In the genomic region with DNA sequence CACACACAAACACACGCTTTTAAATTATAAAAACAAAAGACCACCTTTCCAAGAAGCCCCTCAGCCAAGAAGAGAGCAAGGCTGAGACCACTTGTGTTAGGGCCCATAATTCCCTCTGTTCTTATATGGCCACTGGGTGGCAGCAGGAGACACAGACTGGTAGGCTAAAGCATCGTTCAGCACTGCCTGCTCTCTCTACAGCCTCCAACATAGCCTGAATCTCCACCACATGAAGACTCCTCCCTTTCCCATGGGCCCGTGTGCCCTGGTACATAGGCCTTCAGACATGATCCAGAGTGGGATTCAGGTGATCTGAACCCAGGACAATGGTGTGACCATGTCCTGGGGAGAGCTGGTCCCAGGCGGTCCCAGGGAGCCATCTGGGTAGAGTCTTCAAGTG, we compare ENCODE assay signal across 9 mouse cellular contexts. TPM values are rescaled to one million over a fixed set of nuclear protein-coding genes. Genes with fewer than 3 reads are reported as not detected.
DNase-seq lines count a peak whose midpoint lies in the region; ATAC-seq and TF ChIP-seq lines count a peak whose summit lies in the region.
"Had no signal": no experiment of that assay in that cellular context is flagged by ENCODE, and none has a peak within 500 bp of the region (broad histone marks: within the 10 kb centered on the region; RNA-seq: fewer than 3 reads in every experiment).

No protein-coding gene starts in this region.

- no peaks in the 10 kb centered on the region for H3K9me3 ChIP-seq in intestine, postnatal 0 days (ENCODE audit: control insufficient read depth)
- no peaks in the 10 kb centered on the region for H3K9me3 ChIP-seq in midbrain, embryonic 10.5 days (replicated peaks)
- H3K9me3 ChIP-seq in stomach, embryonic 16.5 days (replicated peaks; ENCODE audit: control insufficient read depth, low read length) = no peaks in the 10 kb centered on the region

- TF ChIP-seq POLR2A in spleen, adult 2 months (IDR thresholded peaks at IDR 0.05; ENCODE audit: low read depth, low read length) = no peak

- 31% methylated on average over 4 of the region's 4 CpGs for WGBS in spleen, adult 2 months
- WGBS in intestine, postnatal 0 days = 36% methylated on average over 4 of the region's 4 CpGs
- 29% methylated on average over 4 of the region's 4 CpGs for WGBS in midbrain, embryonic 10.5 days
- 29% methylated on average over 4 of the region's 4 CpGs for WGBS in stomach, embryonic 16.5 days

- peak; percentile 55; the same call in 1 of the 2 replicates for TF ChIP-seq CTCF in spleen, adult 2 months (IDR thresholded peaks at IDR 0.05; ENCODE audit: extremely low read depth, insufficient read depth, insufficient read length, insufficient replicate concordance)
- TF ChIP-seq CTCF in intestine, postnatal 0 days (IDR thresholded peaks at IDR 0.05; ENCODE audit: low read depth) = peak; percentile 91

- no peaks in the 10 kb centered on the region for H3K27me3 ChIP-seq in spleen, adult 2 months (ENCODE audit: control insufficient read depth, insufficient read depth, low read length)
- H3K27me3 ChIP-seq in intestine, postnatal 0 days (replicated peaks; ENCODE audit: control insufficient read depth, insufficient read depth, low read length) = no peaks in the 10 kb centered on the region
- no peaks in the 10 kb centered on the region for H3K27me3 ChIP-seq in midbrain, embryonic 10.5 days (ENCODE audit: low read depth, poor library complexity, severe bottlenecking)
- no peaks in the 10 kb centered on the region for H3K27me3 ChIP-seq in stomach, embryonic 16.5 days (ENCODE audit: control insufficient read depth, insufficient read depth, low read length)

- peak in 1 of 2 experiments; percentile 38 for DNase-seq in spleen, adult 2 months (ENCODE audit: low read depth in 1 of 2, low spot score in 2 of 2)
- DNase-seq in spleen, postnatal 14 days (ENCODE audit: low spot score in 2 of 2) = no peak
- DNase-seq in cerebellum, adult 8-10 months = peak; percentile 38
- DNase-seq in frontal cortex, postnatal 25 days (ENCODE audit: low spot score in 2 of 2) = peak; percentile 43 to 50
- DNase-seq in left cerebral cortex, postnatal 4 days = peak; percentile 74
- peak; percentile 62 for DNase-seq in midbrain, embryonic 10.5 days (ENCODE audit: low spot score)

- H3K4me2 ChIP-seq in intestine, postnatal 0 days (replicated peaks; ENCODE audit: low read depth) = no peak overlapping the region
- H3K4me2 ChIP-seq in stomach, embryonic 16.5 days (ENCODE audit: low read depth, low read length) = no peak overlapping the region

- H3K27ac ChIP-seq in spleen, adult 2 months (ENCODE audit: insufficient read depth, low read length) = no peak overlapping the region
- no peak overlapping the region for H3K27ac ChIP-seq in intestine, postnatal 0 days (ENCODE audit: low read depth, low read length)
- H3K27ac ChIP-seq in midbrain, embryonic 10.5 days (replicated peaks) = no peak overlapping the region
- no peak overlapping the region for H3K27ac ChIP-seq in stomach, embryonic 16.5 days (ENCODE audit: low read length)

- no peak overlapping the region for H3K4me3 ChIP-seq in spleen, adult 2 months (ENCODE audit: extremely low read depth, insufficient read depth, insufficient read length)
- H3K4me3 ChIP-seq in intestine, postnatal 0 days (ENCODE audit: low read depth, low read length) = no peak overlapping the region
- no peak overlapping the region for H3K4me3 ChIP-seq in midbrain, embryonic 10.5 days
- H3K4me3 ChIP-seq in stomach, embryonic 16.5 days (replicated peaks; ENCODE audit: low read length) = no peak overlapping the region
- H3K4me3 ChIP-seq: myocyte had no signal

- no peaks in the 10 kb centered on the region for H3K4me1 ChIP-seq in spleen, adult 2 months (ENCODE audit: control insufficient read depth, insufficient read depth, insufficient read length)
- H3K4me1 ChIP-seq in intestine, postnatal 0 days (replicated peaks; ENCODE audit: control insufficient read depth, insufficient read depth, low read length) = no peaks in the 10 kb centered on the region
- H3K4me1 ChIP-seq in midbrain, embryonic 10.5 days = peaks cover 8% of the 10 kb centered on the region
- H3K4me1 ChIP-seq in stomach, embryonic 16.5 days (ENCODE audit: control insufficient read depth, insufficient read depth, low read length) = no peaks in the 10 kb centered on the region

- intact Hi-C loops in left cerebral cortex, postnatal 4 days (cut with DNase I) = loop anchor here (2.0 to 10.0 kb wide), 2 partner anchors 64 to 238 kb away; partner anchors contain the start of gene Lrrc2

- H3K9ac ChIP-seq in intestine, postnatal 0 days (ENCODE audit: low read depth, low read length) = no peak overlapping the region
- H3K9ac ChIP-seq in stomach, embryonic 16.5 days (ENCODE audit: low read length) = no peak overlapping the region

- H3K36me3 ChIP-seq in spleen, adult 2 months (ENCODE audit: control insufficient read depth, insufficient read depth, low read length) = peaks cover 5% of the 10 kb centered on the region
- peaks cover 4% of the 10 kb centered on the region for H3K36me3 ChIP-seq in intestine, postnatal 0 days (ENCODE audit: control insufficient read depth, insufficient read depth)
- H3K36me3 ChIP-seq in midbrain, embryonic 10.5 days = peaks cover 41% of the 10 kb centered on the region
- 0 out of 2 replicates have a peak, but pooled peaks cover 4% of the 10 kb centered on the region for H3K36me3 ChIP-seq in stomach, embryonic 16.5 days (ENCODE audit: control insufficient read depth, insufficient read depth, low read length)

- no peak for ATAC-seq in intestine, postnatal 0 days
- peak; percentile 64; the same call in 1 of the 2 replicates for ATAC-seq in stomach, embryonic 16.5 days (ENCODE audit: insufficient read depth, low FRiP score)

RNA-seq across cellular contexts. Expression of gene Myl3, which starts 24.9 kb away (rescaled TPM):
- polyA plus RNA-seq in spleen, adult 2 months (2012; rRNA removed) = 0.94 TPM in 1 of 2 replicates, not detected in the other
- 0.16 TPM in 1 of 2 replicates, not detected in the other for polyA plus RNA-seq in intestine, postnatal 0 days (2015; fragmentation: Nextera tagmentation; extraction: Ambion mirVana)
- total RNA-seq in left cerebral cortex, postnatal 4 days (2021) = 1 to 10 TPM in 1 of 2 experiments, under 1 TPM in 1; 0.87 to 1.1 TPM
- 0.36 and 0.51 TPM in 2 replicates for polyA plus RNA-seq in midbrain, embryonic 10.5 days (2016; fragmentation: Nextera tagmentation; extraction: Ambion mirVana)
- polyA plus RNA-seq in stomach, embryonic 16.5 days (2015; fragmentation: Nextera tagmentation; extraction: Ambion mirVana) = 0.59 and 12.9 TPM in 2 replicates

RNA-seq across cellular contexts. Expression of gene Pth1r, which starts 30.2 kb away (rescaled TPM):
- polyA plus RNA-seq in spleen, adult 2 months (2012; rRNA removed) = 11.0 and 14.0 TPM in 2 replicates
- 8.9 and 9.1 TPM in 2 replicates for polyA plus RNA-seq in intestine, postnatal 0 days (2015; fragmentation: Nextera tagmentation; extraction: Ambion mirVana)
- total RNA-seq in left cerebral cortex, postnatal 4 days (2021) = 10 to 100 TPM; 11.2 to 11.6 TPM
- 30.9 and 33.9 TPM in 2 replicates for polyA plus RNA-seq in midbrain, embryonic 10.5 days (2016; fragmentation: Nextera tagmentation; extraction: Ambion mirVana)
- 17.5 and 17.9 TPM in 2 replicates for polyA plus RNA-seq in stomach, embryonic 16.5 days (2015; fragmentation: Nextera tagmentation; extraction: Ambion mirVana)

Comparison
In these comparisons a context has a peak if more than half of its experiments do, and no peak if none do; other contexts are left out.
1. DNase-seq: peak in cerebellum, adult 8-10 months (single experiment), frontal cortex, postnatal 25 days (2 of 2), left cerebral cortex, postnatal 4 days (single experiment) and midbrain, embryonic 10.5 days (single experiment); none in spleen, postnatal 14 days (0 of 2).